Mouse (Mus musculus): ENCODE measurements around the gene Susd6.

The Susd6 gene

GRCm38 (mm10) chr12:80789849-80790694, at the start of gene Susd6:
TSS of gene Susd6 (plus strand) at chr12:80790510.
- peak; percentile 98 for DNase-seq (ENCODE audit: low spot score in 2 of 2)

- DNase-seq (ENCODE audit: low spot score in 2 of 2), result no peak
Measured at GRCm38 (mm10) chr12:80744614-80745013, 45.7 kb upstream of the Susd6 start.

- peak in 1 of 2 experiments; percentile 11 for DNase-seq (ENCODE audit: low spot score in 2 of 2)
Measured at GRCm38 (mm10) chr12:80746031-80746813, 44.1 kb upstream of the Susd6 start.

- DNase-seq (ENCODE audit: low spot score in 2 of 2), result no peak
Measured at GRCm38 (mm10) chr12:80751556-80751955, 38.8 kb upstream of the Susd6 start.

GRCm38 (mm10) chr12:80757751-80758558, 32.4 kb upstream of the Susd6 start:
- peak; percentile 60 to 63 for DNase-seq (ENCODE audit: low spot score in 2 of 2)

DNA sequence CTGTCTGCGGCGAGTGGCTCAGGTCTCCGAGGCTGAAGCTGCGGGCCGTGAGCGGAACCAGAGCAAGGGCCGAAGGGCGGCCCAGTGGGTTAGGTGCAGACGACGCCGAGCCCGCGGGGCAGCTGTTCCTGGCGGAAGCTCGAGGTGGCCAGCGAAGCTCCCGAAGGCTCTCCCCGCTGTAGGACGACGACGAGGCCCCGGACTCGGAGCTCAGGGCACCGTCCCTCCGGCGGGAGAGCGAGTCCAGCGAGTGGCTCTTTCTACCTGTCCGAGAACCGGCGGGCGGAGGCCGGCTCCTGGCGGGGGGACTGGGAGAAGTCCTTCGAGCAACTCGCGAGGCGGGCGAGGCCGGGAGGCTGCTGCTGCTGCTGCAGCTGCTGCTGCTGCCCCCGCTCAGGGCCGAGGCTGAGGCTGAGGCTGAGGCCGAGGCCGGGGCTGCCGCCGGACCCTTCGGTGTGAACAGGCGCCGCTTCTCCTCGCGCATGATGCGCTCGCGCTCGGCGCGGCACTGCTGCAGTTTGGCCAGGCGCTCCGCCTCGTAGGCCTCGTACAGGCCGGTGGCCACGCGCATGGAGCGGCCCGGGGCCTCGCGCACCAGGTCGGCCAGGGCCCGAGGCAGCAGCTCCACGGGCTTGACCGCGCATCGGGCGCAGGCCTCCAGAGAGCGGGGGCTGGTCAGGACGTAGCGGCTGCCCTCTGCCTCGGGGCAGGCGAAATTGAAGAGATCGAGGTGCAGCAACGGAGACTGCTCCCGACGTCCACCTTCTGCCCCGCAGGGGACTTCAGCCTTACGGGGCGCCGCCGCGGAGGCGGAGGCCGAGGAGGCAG, 31.5 kb upstream of the Susd6 start:
- no peak for DNase-seq (ENCODE audit: low spot score in 2 of 2)

- no peak for DNase-seq (ENCODE audit: low spot score in 2 of 2)
Measured at GRCm38 (mm10) chr12:80759387-80759712, 31.0 kb upstream of the Susd6 start.

GRCm38 (mm10) chr12:80759713-80760395, 30.5 kb upstream of the Susd6 start:
- DNase-seq (ENCODE audit: low spot score in 2 of 2), result no peak

- peak; percentile 24 to 64 for DNase-seq (ENCODE audit: low spot score in 2 of 2)
Measured at GRCm38 (mm10) chr12:80760396-80760801, 29.9 kb upstream of the Susd6 start, which contains the start of gene Ccdc177. TSS of gene Ccdc177 (minus strand) at chr12:80760687.

DNA sequence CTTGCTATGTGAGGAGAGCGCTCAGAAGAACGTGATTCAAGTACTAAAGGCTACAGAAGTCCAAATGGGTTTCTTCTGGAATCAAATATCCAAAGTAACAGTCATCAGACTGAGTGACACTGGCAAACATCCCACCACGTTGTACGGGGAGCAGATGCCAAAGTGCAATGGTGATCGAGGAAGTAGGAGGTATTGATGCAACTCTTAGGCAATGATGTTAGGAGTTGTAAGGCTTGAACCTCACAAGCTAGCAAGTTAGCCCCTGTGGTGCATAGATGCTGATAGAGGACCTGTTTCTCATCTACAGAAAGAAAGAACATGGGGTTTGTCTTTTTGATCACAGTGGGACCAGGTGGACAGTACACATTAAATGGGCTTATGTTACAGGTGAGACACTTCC, 27.3 kb upstream of the Susd6 start:
- no peak for DNase-seq (ENCODE audit: low spot score in 2 of 2)

DNA sequence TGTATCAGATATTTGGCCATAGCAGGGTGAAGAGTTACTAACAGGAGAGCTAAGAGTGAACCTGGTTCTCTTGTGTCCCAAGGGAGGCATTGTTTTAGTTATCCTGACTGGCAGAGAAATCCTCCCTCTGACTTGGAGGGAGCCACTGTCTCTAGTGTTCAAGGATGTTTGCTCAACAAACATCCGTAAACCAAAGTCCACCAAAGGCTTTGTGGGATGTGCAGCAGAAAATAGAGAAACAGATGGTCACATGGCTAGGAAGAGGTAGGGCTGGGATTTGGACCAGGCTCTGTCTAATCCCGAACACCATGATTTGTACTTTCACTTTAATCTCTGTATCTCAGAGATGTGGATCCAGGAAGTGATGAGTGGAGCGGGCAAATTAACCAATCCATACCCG, 26.2 kb upstream of the Susd6 start:
- DNase-seq (ENCODE audit: low spot score in 2 of 2), result no peak

GRCm38 (mm10) chr12:80769697-80770096, 20.6 kb upstream of the Susd6 start:
- DNase-seq (ENCODE audit: low spot score in 2 of 2), result peak; percentile 47 to 62

DNA sequence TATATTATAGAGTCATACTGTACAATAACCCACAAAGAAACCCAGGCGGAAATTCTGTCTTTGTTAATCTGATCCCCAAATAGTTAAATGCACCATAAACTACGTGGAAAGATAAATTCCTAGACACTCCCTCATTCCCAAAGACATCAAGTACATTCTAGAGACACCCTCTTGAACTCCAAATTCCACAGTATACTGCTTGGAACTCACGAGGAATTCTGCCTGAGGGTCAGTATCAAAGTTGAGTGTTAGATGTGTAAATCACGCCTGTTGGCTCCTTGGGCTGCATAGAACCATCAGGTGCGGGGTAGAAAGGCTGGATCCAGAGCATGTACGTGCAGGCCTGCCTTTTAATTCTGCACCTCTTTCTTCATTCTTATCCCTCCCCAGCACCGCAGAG, 15.5 kb upstream of the Susd6 start:
- no peak for DNase-seq (ENCODE audit: low spot score in 2 of 2)

DNA sequence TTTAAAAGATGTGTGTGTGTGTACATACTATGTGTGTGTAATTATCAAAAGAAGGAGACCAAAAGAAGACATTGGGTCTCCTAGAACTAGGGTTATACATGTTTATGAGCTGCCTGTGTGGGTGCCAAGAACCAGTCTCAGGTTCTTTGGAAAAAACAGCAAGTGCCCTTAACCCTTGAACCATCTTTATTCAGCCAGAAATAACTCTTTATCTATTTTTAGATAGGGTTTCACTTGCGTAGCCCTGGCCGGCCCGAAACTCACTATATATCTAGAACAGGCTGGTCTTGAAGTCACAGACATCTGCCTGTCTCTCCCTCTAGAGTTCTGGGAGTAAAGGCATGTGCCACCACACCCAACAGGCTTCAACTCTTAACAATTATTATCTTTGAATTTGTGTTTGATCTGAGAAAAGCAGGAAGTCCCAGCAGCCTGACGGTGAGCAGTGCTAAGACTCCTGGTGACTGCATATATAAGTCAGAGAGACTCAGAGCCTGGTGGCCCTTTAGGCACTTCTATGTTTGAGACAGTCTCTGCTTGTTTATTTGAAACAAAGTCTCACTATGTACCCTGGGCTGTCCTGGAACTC, 14.2 kb upstream of the Susd6 start:
- DNase-seq (ENCODE audit: low spot score in 2 of 2), result no peak

- DNase-seq (ENCODE audit: low spot score in 2 of 2), result no peak
Measured at GRCm38 (mm10) chr12:80778188-80778936, 11.9 kb upstream of the Susd6 start.

GRCm38 (mm10) chr12:80779760-80780159, 10.6 kb upstream of the Susd6 start:
- DNase-seq (ENCODE audit: low spot score in 2 of 2), result no peak

GRCm38 (mm10) chr12:80782190-80782589, 8.1 kb upstream of the Susd6 start:
- no peak for DNase-seq (ENCODE audit: low spot score in 2 of 2)

GRCm38 (mm10) chr12:80782892-80783291, 7.4 kb upstream of the Susd6 start:
- no peak for DNase-seq (ENCODE audit: low spot score in 2 of 2)

- DNase-seq (ENCODE audit: low spot score in 2 of 2), result no peak
Measured at GRCm38 (mm10) chr12:80783889-80784288, 6.4 kb upstream of the Susd6 start.
